Mouse (Mus musculus) CH12.LX (cell line): ENCODE data around the gene Eml6. TPM values are rescaled to one million over a fixed set of nuclear protein-coding genes. Genes with fewer than 3 reads are reported as not detected.

Experiments
- DNase-seq: peaks from one replicate; pipeline ENCODE4 v3.0.0-alpha.2; 2013; ENCODE audit errors: extremely low read depth
- H3K27ac ChIP-seq: 2 replicates; pipeline ENCODE4 v1.5.1; 2012; ENCODE audit warnings: low read depth, mild to moderate bottlenecking, control low read depth, moderate library complexity; ENCODE audit not compliant: insufficient read depth
- H3K27me3 ChIP-seq: replicated peaks from 2 replicates; pipeline ENCODE3; 2012; ENCODE audit warnings: inconsistent platforms
- H3K36me3 ChIP-seq, 2 experiments: replicated peaks in 1 of 2; 2 replicates each; pipeline versions ENCODE3 to v1.6.1; 2012; ENCODE audit warnings: inconsistent platforms in 1 of 2, low read length in 1 of 2, mild to moderate bottlenecking in 1 of 2, mixed read lengths in 1 of 2, moderate library complexity in 1 of 2; ENCODE audit not compliant: control insufficient read depth in 1 of 2, insufficient read depth in 1 of 2
- H3K4me1 ChIP-seq, 2 experiments: 2 replicates each; pipeline ENCODE4 v1.6.1; 2012; ENCODE audit warnings: inconsistent platforms in 1 of 2, moderate library complexity in 1 of 2; ENCODE audit not compliant: insufficient read depth in 2 of 2, control insufficient read depth in 1 of 2
- H3K4me2 ChIP-seq: 2 replicates; pipeline ENCODE4 v1.6.1; 2012; ENCODE audit warnings: low read depth, mild to moderate bottlenecking, control low read depth; ENCODE audit not compliant: poor library complexity, insufficient read depth, severe bottlenecking
- H3K4me3 ChIP-seq, 3 experiments: fragments of 150-350 bp in 1 of 3; sonication (generic) in 1 of 3; replicated peaks in 1 of 3; 2 replicates each; pipeline versions ENCODE3 to v1.5.1; 2011 to 2012; ENCODE audit warnings: low read depth in 2 of 3, low read length in 2 of 3, mild to moderate bottlenecking in 2 of 3, moderate library complexity in 2 of 3, control low read depth in 1 of 3, improper control_type of control experiment in 1 of 3, inconsistent platforms in 1 of 3, mixed read lengths in 1 of 3; ENCODE audit not compliant: poor library complexity in 1 of 3
- H3K79me2 ChIP-seq: replicated peaks from 2 replicates; pipeline ENCODE4 v1.6.1; 2012; ENCODE audit warnings: mild to moderate bottlenecking, moderate library complexity; ENCODE audit not compliant: control insufficient read depth, poor library complexity, insufficient read depth, severe bottlenecking; ENCODE audit errors: extremely low read depth
- H3K9ac ChIP-seq: 2 replicates; pipeline ENCODE4 v1.6.1; 2012; ENCODE audit warnings: low read depth, mild to moderate bottlenecking, control low read depth, moderate library complexity; ENCODE audit not compliant: insufficient read depth
- H3K9me3 ChIP-seq: replicated peaks from 2 replicates; pipeline ENCODE3; 2012; ENCODE audit warnings: low read length, inconsistent platforms, mixed read lengths
- CHD2 ChIP-seq: IDR thresholded peaks from 2 replicates; pipeline ENCODE4 v1.6.1; 2011; ENCODE audit warnings: low read length, improper control_type of control experiment
- CTCF ChIP-seq, 2 experiments: IDR thresholded peaks in 1 of 2; conservative IDR thresholded peaks in 1 of 2; 2 replicates each; pipeline ENCODE4 v1.5.1; 2011 to 2012; ENCODE audit warnings: low read depth in 2 of 2, low read length in 2 of 2, improper control_type of control experiment in 1 of 2, inconsistent platforms in 1 of 2, mild to moderate bottlenecking in 1 of 2, moderate library complexity in 1 of 2
- EP300 ChIP-seq: IDR thresholded peaks from 2 replicates; pipeline ENCODE4 v1.6.1; 2011; ENCODE audit warnings: low read length, improper control_type of control experiment
- ETS1 ChIP-seq: conservative IDR thresholded peaks from 2 replicates; pipeline ENCODE4 v1.6.1; 2012; ENCODE audit warnings: low read depth, mild to moderate bottlenecking, inconsistent platforms, low read length, improper control_type of control experiment, moderate library complexity
- KAT2A ChIP-seq: IDR thresholded peaks from 2 replicates; pipeline ENCODE4 v1.6.1; 2012; ENCODE audit warnings: low read length, improper control_type of control experiment, inconsistent platforms; ENCODE audit not compliant: insufficient replicate concordance
- MAX ChIP-seq: IDR thresholded peaks from 2 replicates; pipeline ENCODE4 v1.6.1; 2011; ENCODE audit warnings: low read length, improper control_type of control experiment
- MAZ ChIP-seq: IDR thresholded peaks from 2 replicates; pipeline ENCODE4 v1.6.1; 2012; ENCODE audit warnings: low read depth, mild to moderate bottlenecking, inconsistent platforms, low read length, improper control_type of control experiment, moderate library complexity
- MEF2A ChIP-seq: IDR thresholded peaks from 2 replicates; pipeline ENCODE4 v1.6.1; 2014; ENCODE audit warnings: low read depth, mild to moderate bottlenecking, inconsistent platforms, low read length, improper control_type of control experiment, borderline replicate concordance
- MXI1 ChIP-seq: IDR thresholded peaks from 2 replicates; pipeline ENCODE4 v1.6.1; 2011; ENCODE audit warnings: mild to moderate bottlenecking, low read depth, low read length, improper control_type of control experiment
- NRF1 ChIP-seq: IDR thresholded peaks from 2 replicates; pipeline ENCODE4 v1.6.1; 2014; ENCODE audit warnings: low read depth, mild to moderate bottlenecking, inconsistent platforms, low read length, improper control_type of control experiment, moderate library complexity
- PAX5 ChIP-seq: IDR thresholded peaks from 2 replicates; pipeline ENCODE4 v1.6.1; 2012; ENCODE audit warnings: low read length, inconsistent platforms, mixed read lengths
- POLR2A ChIP-seq: IDR thresholded peaks from 2 replicates; pipeline ENCODE4 v1.6.1; 2011; ENCODE audit warnings: low read depth, mild to moderate bottlenecking, improper control_type of control experiment, low read length
- POLR2AphosphoS2 ChIP-seq: IDR thresholded peaks from 2 replicates; pipeline ENCODE4 v1.6.1; 2011; ENCODE audit warnings: low read depth, low read length, improper control_type of control experiment
- RAD21 ChIP-seq: IDR thresholded peaks from 2 replicates; pipeline ENCODE4 v1.6.1; 2011; ENCODE audit warnings: low read depth, mild to moderate bottlenecking, low read length, improper control_type of control experiment, moderate library complexity
- SMC3 ChIP-seq: IDR thresholded peaks from 2 replicates; pipeline ENCODE4 v1.6.1; 2011; ENCODE audit warnings: low read depth, low read length, improper control_type of control experiment
- TCF12 ChIP-seq: IDR thresholded peaks from 2 replicates; pipeline ENCODE4 v1.6.1; 2014; ENCODE audit warnings: low read depth, mild to moderate bottlenecking, inconsistent platforms, low read length, improper control_type of control experiment
- UBTF ChIP-seq: IDR thresholded peaks from 2 replicates; pipeline ENCODE4 v1.6.1; 2012; ENCODE audit warnings: low read depth, mild to moderate bottlenecking, inconsistent platforms, low read length, improper control_type of control experiment, moderate library complexity
- USF1 ChIP-seq: IDR thresholded peaks from 2 replicates; pipeline ENCODE4 v1.6.1; 2014; ENCODE audit warnings: low read depth, mild to moderate bottlenecking, inconsistent platforms, low read length, improper control_type of control experiment
- ZC3H11A ChIP-seq: IDR thresholded peaks from 2 replicates; pipeline ENCODE4 v1.6.1; 2012; ENCODE audit warnings: low read depth, mild to moderate bottlenecking, inconsistent platforms, low read length, improper control_type of control experiment
- ZMIZ1 ChIP-seq: IDR thresholded peaks from 2 replicates; pipeline ENCODE4 v1.6.1; 2012; ENCODE audit warnings: low read depth, mild to moderate bottlenecking, inconsistent platforms, low read length, improper control_type of control experiment
- ZNF384 ChIP-seq: IDR thresholded peaks from 2 replicates; pipeline ENCODE4 v1.6.1; 2012; ENCODE audit warnings: low read depth, low read length, improper control_type of control experiment, inconsistent platforms
- dilution Hi-C: fragments of 300-500 bp; cut with MboI; formaldehyde crosslinking; loops from 2 replicates; pipeline ENCODE4 v1.14.3; 2020; ENCODE audit warnings: low sequenced_read_pairs; ENCODE audit not compliant: extremely low pct_unique_long_range_greater_than_20kb, extremely low pct_ligation_motif_present
- in situ Hi-C: fragments of 300-500 bp; cut with MboI; formaldehyde crosslinking; loops from 3 replicates; pipeline ENCODE4 v1.14.3; 2019; ENCODE audit warnings: low sequenced_read_pairs, low pct_ligation_motif_present, low pct_unique_long_range_greater_than_20kb, mixed read lengths
- polyA plus RNA-seq: library from polyadenylated mRNA; unstranded; fragments of >175 nt; gene quantifications from 2 replicates; pipeline ENCODE4 v1.2.1, GENCODE M21; 2012; ENCODE audit warnings: low read depth; ENCODE audit not compliant: insufficient read length
- total RNA-seq, 2 experiments: library from RNA; depleted of rRNA; stranded (reverse); fragments of 300-350 nt in 1 of 2; fragments of >200 nt in 1 of 2; gene quantifications; 2 replicates each; pipeline ENCODE4 v1.2.3; 2012 to 2014

Gene Eml6
- total and polyA plus RNA-seq, 3 experiments: 3.1 to 3.7 (median 3.2) TPM

GRCm38 (mm10) chr11:29727901-29728300 lies 297.9 kb downstream of the Eml6 start:
- TF ChIP-seq RAD21 (no peak), PAX5 (no peak), ETS1 (no peak), MAZ (no peak), MEF2A (no peak), USF1 (no peak), MAX (no peak), NRF1 (no peak), TCF12 (no peak), KAT2A (no peak), ZNF384 (no peak), SMC3 (no peak), MXI1 (no peak), EP300 (no peak), CHD2 (no peak), POLR2AphosphoS2 (no peak), ZC3H11A (no peak), UBTF (no peak)

GRCm38 (mm10) chr11:29725610-29726009 lies 300.2 kb downstream of the Eml6 start:
- in situ Hi-C loops (no loop called here), dilution Hi-C loops (no loop called here)
- peaks cover 5% of the 10 kb centered on the region for H3K9me3 ChIP-seq
- H3K79me2 ChIP-seq: peaks cover 29% of the 10 kb centered on the region
- no peak overlapping the region for H3K4me3 ChIP-seq
- TF ChIP-seq ZMIZ1: no peak
- no peak for TF ChIP-seq POLR2A
- TF ChIP-seq CTCF (conservative IDR thresholded peaks at IDR 0.05 in 1 of 2, IDR thresholded peaks at IDR 0.05 in 1 of 2; ENCODE audit: low read depth in 2 of 2, low read length in 2 of 2): 0 out of 4 replicates have a peak, but pooled peaks of 1 of the 2 experiments have one; percentile 1
- H3K9ac ChIP-seq: no peak overlapping the region
- H3K4me1 ChIP-seq: peaks cover 5 to 32% of the 10 kb centered on the region in 2 experiments; a peak in 3 of 4 replicates
- H3K4me2 ChIP-seq: no peak overlapping the region
- no peak for DNase-seq
- no peak overlapping the region for H3K27ac ChIP-seq
- peaks cover 0 to 44% of the 10 kb centered on the region in 2 experiments for H3K36me3 ChIP-seq
- H3K27me3 ChIP-seq: no peaks in the 10 kb centered on the region

More at GRCm38 (mm10) chr11:29727901-29728300, 297.9 kb downstream of the Eml6 start:
- Histone ChIP-seq H3K27me3 (no peaks in the 10 kb centered on the region), H3K4me2 (no peak overlapping the region), H3K79me2 (peaks cover 33% of the 10 kb centered on the region), H3K9me3 (peaks cover 5% of the 10 kb centered on the region), H3K27ac (no peak overlapping the region), H3K36me3 (peaks cover 4 to 44% of the 10 kb centered on the region in 2 experiments), H3K9ac (no peak overlapping the region), H3K4me3 (no peak overlapping the region), H3K4me1 (peaks cover 8 to 37% of the 10 kb centered on the region in 2 experiments)
- in situ Hi-C loops: no loop called here
- DNase-seq: no peak
- dilution Hi-C loops: no loop called here
